Mouse (Mus musculus) fat pad, adult 2 months (tissue): Measurements from ENCODE around the gene Mrap.
A peak's percentile ranks its signal among the peaks of the same experiment; 100 is the strongest.

Experiments used
- DNase-seq: peaks from one replicate; pipeline ENCODE4 v3.0.0-alpha.2; 2011; ENCODE audit warnings: low read depth, low spot score; ENCODE audit errors: extremely low read depth

Mrap gene

GRCm38 (mm10) chr16:90738092-90738956 lies at the start of gene Mrap:
TSS of gene Mrap (plus strand) at chr16:90738207.
- peak; percentile 18 for DNase-seq

DNA sequence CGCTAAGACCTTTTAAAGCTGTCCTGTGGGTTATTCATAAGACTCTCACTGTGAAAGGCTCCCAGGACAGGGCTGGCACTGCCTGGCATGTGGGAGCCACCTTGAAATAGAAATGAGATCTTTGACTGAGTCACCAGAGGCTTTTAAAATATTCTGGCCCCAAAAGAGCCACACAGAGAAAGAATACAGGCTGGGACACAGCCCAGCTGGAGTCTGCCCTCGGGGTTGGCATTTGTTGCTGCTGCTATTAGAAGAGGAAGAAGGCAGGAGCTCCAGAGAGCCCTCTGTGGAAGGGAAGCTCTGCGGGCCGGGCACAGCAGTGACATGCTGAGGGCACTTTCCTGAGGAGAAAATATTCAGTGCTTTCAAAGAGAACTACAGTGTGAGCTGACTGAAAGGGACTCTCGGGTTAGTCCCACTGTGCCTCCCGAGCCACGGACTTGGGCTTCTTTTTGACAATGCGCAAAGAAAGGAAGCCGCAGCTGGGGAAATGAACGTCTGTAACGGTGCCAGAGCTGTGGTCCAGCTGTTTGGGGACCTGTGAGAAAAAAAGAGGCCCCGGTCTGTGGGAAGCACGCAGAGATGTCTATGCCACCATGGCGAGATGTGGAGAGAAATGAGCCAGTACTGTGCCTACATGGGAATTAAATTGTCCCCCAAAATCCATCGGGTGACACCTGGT lies 45.2 kb upstream of the Mrap start:
- no peak for DNase-seq

GRCm38 (mm10) chr16:90693625-90694024 lies 44.4 kb upstream of the Mrap start:
- no peak for DNase-seq

DNA sequence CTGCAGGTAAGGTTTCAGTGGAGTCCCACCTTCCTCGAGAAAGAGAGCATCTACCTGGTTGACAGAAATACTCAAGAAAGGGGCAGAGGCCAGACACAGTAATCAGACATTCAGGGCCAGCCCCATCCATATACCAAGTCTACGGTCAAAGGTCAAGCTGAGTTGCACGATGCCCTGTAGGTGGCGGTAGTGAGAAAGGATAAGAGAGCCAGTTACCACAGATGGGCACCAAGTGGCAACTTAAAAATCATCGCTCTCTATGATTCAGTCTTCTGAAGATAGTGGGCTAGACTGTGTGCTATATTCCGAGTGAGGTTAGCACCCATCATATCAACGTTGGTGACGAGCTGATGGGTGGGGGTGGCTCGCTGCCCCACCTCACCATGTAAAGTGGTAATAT lies 43.3 kb upstream of the Mrap start:
- no peak for DNase-seq

- DNase-seq = no peak
These were observed 42.9 kb upstream of the Mrap start for GRCm38 (mm10) chr16:90695121-90695520.

GRCm38 (mm10) chr16:90696306-90696705 lies 41.7 kb upstream of the Mrap start:
- no peak for DNase-seq

DNA sequence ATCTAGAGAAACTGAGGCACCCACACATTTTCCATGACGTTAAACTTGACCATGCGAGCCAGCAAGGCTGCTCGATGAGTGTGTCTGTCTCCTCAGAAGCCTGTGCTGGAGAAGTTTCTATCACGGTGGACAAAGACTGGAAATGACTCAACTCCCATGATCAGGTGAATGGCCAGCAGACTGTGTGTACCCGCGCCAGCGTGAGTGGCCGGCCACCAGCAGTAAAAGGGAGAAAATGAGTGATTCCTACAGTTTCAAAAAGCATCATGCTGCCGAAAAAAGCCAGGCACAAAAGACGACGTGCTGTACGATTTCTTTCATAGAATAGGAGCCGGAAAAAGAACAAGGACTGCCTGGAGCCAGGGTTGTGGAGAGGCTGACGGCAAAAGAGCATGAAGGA lies 38.6 kb upstream of the Mrap start:
- no peak for DNase-seq

- DNase-seq = no peak
These were observed 36.5 kb upstream of the Mrap start for GRCm38 (mm10) chr16:90701541-90701940.

GRCm38 (mm10) chr16:90703646-90704045 lies 34.4 kb upstream of the Mrap start:
- DNase-seq = no peak

GRCm38 (mm10) chr16:90704161-90704825 lies 33.7 kb upstream of the Mrap start:
- no peak for DNase-seq

DNA sequence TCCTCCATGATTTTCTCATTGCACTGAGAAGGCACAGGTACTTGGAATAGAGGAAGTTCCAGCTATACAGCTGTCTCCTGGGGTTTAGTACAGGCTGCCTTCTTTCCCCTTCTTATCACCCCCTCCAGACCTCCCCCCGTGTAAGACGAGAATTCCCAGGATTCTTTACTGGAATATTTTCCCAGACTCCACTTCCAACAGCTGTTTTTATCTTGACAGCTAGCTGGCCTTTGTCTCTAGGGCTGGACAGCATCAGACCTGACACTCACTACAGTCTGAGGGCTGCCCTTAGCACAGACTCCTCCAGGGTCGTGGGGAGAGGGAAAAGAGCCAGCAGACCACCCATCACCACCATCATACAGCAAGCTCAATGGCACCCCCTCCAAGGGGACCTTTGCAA lies 31.7 kb upstream of the Mrap start:
- DNase-seq = no peak

- DNase-seq = peak; percentile 19
These were observed 28.2 kb upstream of the Mrap start for GRCm38 (mm10) chr16:90709711-90710289.

GRCm38 (mm10) chr16:90710313-90710712 lies 27.7 kb upstream of the Mrap start:
- no peak for DNase-seq

GRCm38 (mm10) chr16:90724051-90724450 lies 14.0 kb upstream of the Mrap start:
- DNase-seq = no peak

- no peak for DNase-seq
These were observed 11.3 kb upstream of the Mrap start for GRCm38 (mm10) chr16:90726600-90727227.

- DNase-seq = peak; percentile 39
These were observed 10.5 kb upstream of the Mrap start, which contains the start of gene Mis18a for GRCm38 (mm10) chr16:90727233-90728115. TSS of gene Mis18a (minus strand) at chr16:90727404.

GRCm38 (mm10) chr16:90735611-90736010 lies 2.4 kb upstream of the Mrap start:
- DNase-seq = no peak

GRCm38 (mm10) chr16:90736672-90737270 lies 1.2 kb upstream of the Mrap start:
- no peak for DNase-seq

- no peak for DNase-seq
These were observed 9.1 kb downstream of the Mrap start for GRCm38 (mm10) chr16:90747143-90747542.
